Mouse (Mus musculus) mature B cell (primary cell): ENCODE data around the gene Emc1.

Source experiments
- in situ Hi-C: fragments of 300-500 bp; cut with MboI; formaldehyde crosslinking; loops from 2 replicates; pipeline ENCODE4 v1.14.3; 2019

Emc1 gene

GRCm38 (mm10) chr4:139351931-139352711, at the start of gene Emc1, which contains the start of the genes Mrto4 and Ubr4:
TSS of gene Emc1 (plus strand) at chr4:139352587.
TSS of gene Mrto4 (minus strand) at chr4:139352576.
TSS of gene Ubr4 (plus strand) at chr4:139352609.
- in situ Hi-C loops: no loop called here

GRCm38 (mm10) chr4:139305521-139305920, 46.9 kb upstream of the Emc1 start:
- in situ Hi-C loops: no loop called here

- in situ Hi-C loops: no loop called here
Measured at GRCm38 (mm10) chr4:139307916-139308315, 44.5 kb upstream of the Emc1 start.

GRCm38 (mm10) chr4:139309651-139310050, 42.7 kb upstream of the Emc1 start:
- in situ Hi-C loops: no loop called here

- in situ Hi-C loops: no loop called here
Measured at GRCm38 (mm10) chr4:139310171-139310898, 42.1 kb upstream of the Emc1 start, which contains the start of the genes Pqlc2 and Akr7a5. TSS of gene Pqlc2 (minus strand) at chr4:139310708. TSS of gene Akr7a5 (plus strand) at chr4:139310744.

GRCm38 (mm10) chr4:139310899-139311701, 41.3 kb upstream of the Emc1 start:
- in situ Hi-C loops: no loop called here

- in situ Hi-C loops: no loop called here
Measured at GRCm38 (mm10) chr4:139311707-139312106, 40.7 kb upstream of the Emc1 start.

GRCm38 (mm10) chr4:139312632-139313031, 39.8 kb upstream of the Emc1 start:
- in situ Hi-C loops: no loop called here

- in situ Hi-C loops: no loop called here
Measured at GRCm38 (mm10) chr4:139318449-139318848, 33.9 kb upstream of the Emc1 start.

- in situ Hi-C loops: no loop called here
Measured at GRCm38 (mm10) chr4:139319740-139320139, 32.6 kb upstream of the Emc1 start.

- in situ Hi-C loops: no loop called here
Measured at GRCm38 (mm10) chr4:139330605-139331004, 21.8 kb upstream of the Emc1 start.

GRCm38 (mm10) chr4:139334631-139335295, 17.6 kb upstream of the Emc1 start:
- in situ Hi-C loops: no loop called here

- in situ Hi-C loops: no loop called here
Measured at GRCm38 (mm10) chr4:139335507-139335906, 16.9 kb upstream of the Emc1 start.

- in situ Hi-C loops: no loop called here
Measured at GRCm38 (mm10) chr4:139336822-139337483, 15.4 kb upstream of the Emc1 start.

GRCm38 (mm10) chr4:139338145-139338544, 14.2 kb upstream of the Emc1 start:
- in situ Hi-C loops: no loop called here

GRCm38 (mm10) chr4:139340835-139341234, 11.6 kb upstream of the Emc1 start:
- in situ Hi-C loops: no loop called here

GRCm38 (mm10) chr4:139341556-139342233, 10.7 kb upstream of the Emc1 start:
- in situ Hi-C loops: no loop called here

- in situ Hi-C loops: no loop called here
Measured at GRCm38 (mm10) chr4:139343718-139344117, 8.7 kb upstream of the Emc1 start.

- in situ Hi-C loops: no loop called here
Measured at GRCm38 (mm10) chr4:139345416-139346019, 6.9 kb upstream of the Emc1 start.

- in situ Hi-C loops: no loop called here
Measured at GRCm38 (mm10) chr4:139352832-139353231, 445 bp downstream of the Emc1 start.
